Mouse (Mus musculus) B cell, adult 2 months (primary cell): ENCODE measurements at regions not wholly inside any gene's neighbourhood (a gene's known extent, or its start where the extent isn't known, plus 50 kb on each side); places are given as distances from the start of the nearest gene placed in this dataset.

Experiments
- DNase-seq, 2 experiments: peaks; one replicate each; pipeline ENCODE4 v3.0.0; 2022

DNA sequence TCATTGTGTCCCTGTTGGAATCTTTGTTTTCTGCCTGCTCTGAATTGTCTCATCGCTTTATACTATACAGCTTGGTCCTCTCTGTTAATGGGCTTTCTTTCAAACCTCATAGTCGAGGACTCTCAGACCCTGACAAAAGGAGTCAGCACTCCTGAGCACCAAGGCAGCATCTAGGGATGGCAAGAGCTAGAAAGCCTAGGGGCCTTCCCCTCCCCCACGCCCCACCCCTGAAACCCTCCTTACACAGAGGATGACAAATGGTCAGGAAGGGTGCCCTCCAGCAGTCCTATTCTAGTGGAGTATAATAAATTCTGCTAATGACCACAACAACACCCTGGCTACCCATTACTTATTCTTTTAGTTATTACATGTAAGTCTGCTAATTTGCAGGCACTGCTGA is 74.4 kb downstream of the Tbx19 start:
- DNase-seq: no peak

GRCm38 (mm10) chr1:165084753-165085152 is 75.8 kb downstream of the Tbx19 start:
- no peak for DNase-seq

DNA sequence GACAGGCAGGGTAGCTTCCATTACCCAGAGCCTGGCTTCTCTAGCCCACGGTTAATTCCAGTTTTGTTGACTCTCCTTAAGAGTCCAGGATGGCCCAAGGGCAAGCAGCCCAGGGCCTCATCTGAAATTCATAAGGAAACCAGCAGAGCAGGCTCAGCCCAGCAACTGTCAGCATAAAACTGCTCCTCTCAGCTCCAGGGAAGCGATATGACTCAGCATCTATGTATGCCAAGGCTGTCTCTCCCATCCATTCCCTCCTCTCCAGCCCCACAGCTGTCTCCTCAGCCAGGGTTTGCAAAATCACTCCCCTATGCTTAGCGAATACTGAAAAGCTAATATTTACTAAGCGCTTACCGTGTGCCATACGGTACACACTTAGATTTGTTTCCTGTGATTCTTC is 76.4 kb downstream of the Tbx19 start:
- DNase-seq: no peak

DNA sequence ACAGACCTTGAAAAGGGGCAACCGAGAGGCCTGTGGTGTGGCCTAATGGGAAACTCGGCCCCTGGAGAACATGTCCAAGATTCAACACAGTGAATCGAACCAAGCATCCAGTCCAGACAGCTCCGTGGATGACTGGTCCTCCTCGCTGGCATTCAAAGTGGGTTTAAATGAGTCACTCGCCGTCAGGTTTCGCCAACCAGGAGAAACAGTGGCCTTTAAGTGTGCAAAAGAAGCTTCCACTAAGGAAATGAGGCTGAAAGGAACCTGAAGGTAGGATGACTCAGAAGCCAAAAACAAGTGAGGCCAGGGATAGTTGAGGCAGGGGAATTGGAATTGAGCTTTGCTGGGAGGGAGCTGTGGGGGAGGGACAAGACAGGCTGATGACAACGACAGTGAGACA is 80.2 kb downstream of the Tbx19 start:
- no peak for DNase-seq

- DNase-seq: no peak
Measured at GRCm38 (mm10) chr1:165077313-165077712, 83.3 kb downstream of the Tbx19 start.

DNA sequence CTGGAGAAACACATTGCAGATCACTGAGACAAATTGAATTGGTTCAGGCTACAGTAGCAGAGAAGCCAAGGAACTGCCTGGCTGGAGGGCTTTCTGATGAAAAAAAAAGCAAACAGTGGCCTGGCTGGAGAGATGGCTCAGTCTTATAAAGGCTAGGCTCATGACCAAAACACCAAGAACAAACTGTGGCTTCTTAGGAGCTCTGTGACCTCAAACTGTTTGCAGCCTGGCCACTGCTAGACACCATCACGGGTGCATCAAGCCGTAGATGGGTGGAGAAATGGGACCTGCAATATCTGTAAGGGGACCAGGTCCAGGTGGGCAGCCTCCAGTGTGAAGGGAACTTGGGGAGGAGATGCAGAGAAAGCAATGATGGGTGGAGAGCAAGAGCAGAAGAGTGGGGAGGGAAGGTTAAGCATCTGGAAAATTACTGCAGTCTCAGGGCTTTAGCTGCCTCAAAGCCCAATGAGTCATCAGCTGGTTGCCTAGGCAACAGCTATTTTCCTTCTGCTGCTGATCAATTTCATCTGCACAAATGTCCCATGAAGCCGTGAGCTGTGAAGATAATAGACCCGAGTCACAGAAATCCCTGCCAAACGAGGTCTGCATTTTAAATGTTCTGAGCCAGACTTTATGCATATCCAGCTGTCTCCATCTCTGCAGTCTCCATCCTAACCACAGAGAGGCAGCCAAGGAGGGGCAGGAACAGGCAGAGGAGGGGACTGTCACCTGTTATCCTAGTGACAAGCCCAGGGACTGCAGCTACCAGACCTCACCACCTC is 85.1 kb downstream of the Tbx19 start:
- no peak for DNase-seq

DNA sequence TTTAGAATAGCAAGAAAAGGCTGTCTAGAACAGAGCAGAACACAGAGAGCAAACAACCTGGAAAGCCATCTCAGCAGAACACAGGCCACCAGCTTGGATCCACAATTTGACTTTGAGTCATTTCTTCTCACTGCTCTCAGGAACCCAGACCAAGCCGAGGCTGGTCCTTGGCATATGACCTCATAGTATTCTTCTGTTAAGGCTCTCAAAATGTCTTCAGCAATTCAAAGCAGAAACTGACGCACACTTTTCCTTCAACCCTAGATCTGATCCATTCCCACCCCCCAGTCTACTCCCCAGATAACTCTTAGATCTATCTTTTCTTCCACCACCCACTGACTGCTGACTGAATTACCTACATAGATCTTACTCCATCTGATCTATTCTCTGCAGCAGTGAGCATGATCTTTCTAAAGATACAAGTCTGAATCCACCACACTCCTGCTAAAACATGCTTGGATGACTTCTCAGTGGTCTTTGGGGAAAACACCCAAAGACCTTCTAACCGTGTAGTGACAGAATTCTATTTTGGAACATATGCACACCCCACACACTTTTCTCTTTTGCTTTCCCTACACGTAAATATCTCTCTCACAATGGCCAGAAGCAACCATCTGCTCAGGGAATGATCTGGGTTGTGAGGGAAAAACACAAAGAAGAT is 88.6 kb downstream of the Tbx19 start:
- no peak for DNase-seq

DNA sequence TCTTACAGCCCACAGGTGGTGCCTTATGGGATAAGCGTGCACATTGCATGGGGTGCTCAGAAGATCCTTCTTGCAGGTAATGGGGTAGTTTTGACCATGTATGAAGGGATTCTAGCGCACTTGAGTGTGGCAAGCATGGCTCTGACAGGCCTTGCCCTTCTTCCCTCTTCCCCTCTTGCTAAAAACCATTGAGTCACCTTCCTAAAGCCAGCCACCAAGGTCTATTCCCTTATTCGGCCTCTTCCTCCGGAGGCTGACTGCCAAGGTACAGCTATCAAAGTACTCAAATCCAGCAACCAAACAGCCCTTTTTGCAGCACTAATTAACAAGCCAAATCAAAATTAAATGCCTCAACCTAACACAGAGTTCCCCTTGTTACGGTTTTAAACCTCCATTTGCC is 95.6 kb downstream of the Tbx19 start:
- DNase-seq: no peak

GRCm38 (mm10) chr1:165062813-165063492 is 97.6 kb downstream of the Tbx19 start:
- DNase-seq: no peak

DNA sequence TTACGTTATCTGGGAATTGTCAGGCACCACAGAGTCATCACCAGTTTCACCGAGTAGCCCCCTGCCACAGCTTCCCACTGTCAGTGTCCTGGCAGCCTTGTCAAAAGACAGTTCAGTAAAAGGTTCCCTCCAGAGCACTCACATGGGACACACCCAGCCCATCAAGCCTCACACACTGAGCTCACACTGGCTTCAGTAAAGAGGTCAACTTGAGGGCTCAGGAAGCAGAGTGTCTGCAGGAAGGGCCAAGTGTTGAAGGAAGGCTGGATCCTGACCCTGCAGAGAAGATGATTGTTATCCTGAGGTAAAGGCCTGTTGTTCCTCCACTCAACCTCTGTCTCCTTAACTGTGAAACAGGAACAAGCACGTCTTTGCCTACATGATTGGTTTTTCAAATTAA is 99.2 kb downstream of the Tbx19 start:
- DNase-seq: no peak

GRCm38 (mm10) chr1:165054245-165054644 is 106.3 kb downstream of the Tbx19 start:
- DNase-seq: no peak

DNA sequence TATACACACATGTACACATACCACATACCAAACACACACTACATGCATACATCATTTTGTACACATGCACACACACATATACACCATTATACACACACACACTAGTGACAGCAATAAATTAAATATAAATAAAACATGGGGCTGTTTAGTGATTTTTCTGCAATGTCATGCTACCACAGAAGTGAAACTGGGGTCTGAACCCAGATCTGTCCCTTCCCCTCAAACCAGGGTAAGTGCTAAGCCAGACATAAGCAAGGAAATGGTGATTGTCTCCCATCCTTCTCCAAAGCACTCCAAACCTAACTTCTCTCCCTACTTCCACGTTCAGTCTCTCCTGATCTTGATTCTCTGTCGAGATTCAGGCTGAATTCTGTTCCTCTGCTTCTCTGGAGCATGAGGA is 109.3 kb downstream of the Tbx19 start:
- no peak for DNase-seq

DNA sequence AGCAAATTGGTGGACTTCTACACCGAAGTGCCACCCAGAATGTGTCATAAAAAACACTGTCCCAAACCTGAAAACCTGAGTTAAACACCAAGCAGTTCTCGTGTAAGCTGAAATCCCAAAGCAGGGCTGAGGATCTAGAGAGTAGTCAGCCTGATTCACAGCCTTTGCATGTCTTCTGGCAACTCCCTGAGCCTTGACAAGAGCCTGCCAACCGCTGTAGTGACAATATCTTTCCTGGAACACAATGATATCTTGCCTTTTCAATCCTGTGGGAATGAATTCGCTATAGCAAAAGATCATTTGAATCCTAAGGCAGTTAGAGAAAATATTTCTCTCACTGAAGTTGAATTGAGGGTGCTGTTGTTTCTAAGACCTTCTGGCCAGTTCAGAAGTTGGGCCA is 110.4 kb downstream of the Tbx19 start:
- no peak for DNase-seq

- no peak for DNase-seq
Measured at GRCm38 (mm10) chr1:165046637-165047036, 111.3 kb upstream of the Xcl1 start.

GRCm38 (mm10) chr1:165046056-165046455 is 110.7 kb upstream of the Xcl1 start:
- no peak for DNase-seq

DNA sequence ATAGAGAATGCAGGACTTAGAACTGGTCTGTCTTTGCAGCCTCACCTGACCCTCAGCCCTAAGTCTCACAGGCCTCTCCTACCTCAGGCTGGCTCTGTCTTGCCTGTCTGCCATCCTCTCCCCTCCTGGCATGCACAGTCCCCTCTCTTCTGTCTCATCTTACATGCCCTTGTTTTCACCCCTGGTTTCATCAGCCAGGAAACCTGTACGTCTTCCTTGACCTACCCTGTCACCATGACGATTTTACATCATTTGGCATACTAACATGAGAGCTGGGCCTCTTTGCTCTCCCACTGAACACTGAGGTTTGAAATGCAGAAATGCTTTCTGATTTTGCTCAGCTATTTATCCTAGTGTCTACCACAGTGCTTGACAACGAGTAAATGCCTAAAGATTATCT is 108.0 kb upstream of the Xcl1 start:
- no peak for DNase-seq

DNA sequence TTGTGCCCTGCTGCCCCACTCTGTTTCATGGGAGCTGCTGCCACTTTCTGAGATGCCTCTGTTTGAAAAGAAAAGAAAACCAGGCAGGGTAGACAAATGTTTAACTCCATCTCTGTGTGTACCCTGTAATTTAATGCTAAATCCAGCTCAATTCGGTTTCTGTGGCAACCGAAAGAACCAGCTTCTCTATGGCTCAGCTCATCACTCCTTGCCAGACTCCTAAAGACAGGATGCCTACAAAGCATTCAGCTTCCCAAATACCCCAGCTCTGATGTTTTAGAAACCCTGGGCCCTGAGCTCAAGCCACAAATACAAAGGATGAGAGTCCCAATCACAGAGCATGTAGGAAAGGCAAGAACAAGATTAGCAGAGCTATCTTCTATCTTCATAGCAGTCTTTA is 106.8 kb upstream of the Xcl1 start:
- DNase-seq: no peak

- no peak for DNase-seq
Measured at GRCm38 (mm10) chr1:165036631-165037030, 101.3 kb upstream of the Xcl1 start.

GRCm38 (mm10) chr1:165035618-165036017 is 100.3 kb upstream of the Xcl1 start:
- peak; percentile 19 to 24 for DNase-seq

DNA sequence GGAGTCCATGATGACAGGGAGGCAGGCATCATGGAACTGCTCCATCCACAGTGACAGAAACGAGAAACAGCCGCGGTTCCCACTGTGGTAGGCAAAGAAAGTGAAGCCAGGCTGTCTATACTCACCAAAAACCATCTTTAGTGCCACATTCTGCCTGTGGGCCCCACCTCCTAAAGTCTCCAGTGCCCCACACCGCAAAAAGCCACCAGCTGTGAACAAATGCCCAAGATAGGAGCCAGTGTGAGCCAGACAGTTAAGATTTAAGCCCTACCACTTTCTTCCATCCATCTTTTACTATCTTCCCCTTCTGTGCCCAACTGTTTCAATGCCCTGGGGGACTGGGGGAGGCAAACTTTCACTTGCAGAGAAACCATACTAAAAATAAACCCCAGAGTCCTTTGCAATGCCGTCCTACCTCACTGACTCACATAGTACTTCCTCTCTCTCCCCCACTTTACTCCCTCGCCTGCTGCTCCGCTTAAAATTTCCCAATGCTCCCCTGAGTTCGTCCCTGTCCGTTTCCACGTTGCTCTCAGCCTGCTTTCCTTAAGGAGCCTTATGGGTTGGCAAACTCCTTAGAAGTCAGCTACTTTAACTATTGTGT is 85.7 kb upstream of the Xcl1 start:
- peak; percentile 6 for DNase-seq

- DNase-seq: no peak
Measured at GRCm38 (mm10) chr1:165018692-165019309, 83.5 kb upstream of the Xcl1 start.

- DNase-seq: no peak
Measured at GRCm38 (mm10) chr1:165018236-165018635, 82.9 kb upstream of the Xcl1 start.

DNA sequence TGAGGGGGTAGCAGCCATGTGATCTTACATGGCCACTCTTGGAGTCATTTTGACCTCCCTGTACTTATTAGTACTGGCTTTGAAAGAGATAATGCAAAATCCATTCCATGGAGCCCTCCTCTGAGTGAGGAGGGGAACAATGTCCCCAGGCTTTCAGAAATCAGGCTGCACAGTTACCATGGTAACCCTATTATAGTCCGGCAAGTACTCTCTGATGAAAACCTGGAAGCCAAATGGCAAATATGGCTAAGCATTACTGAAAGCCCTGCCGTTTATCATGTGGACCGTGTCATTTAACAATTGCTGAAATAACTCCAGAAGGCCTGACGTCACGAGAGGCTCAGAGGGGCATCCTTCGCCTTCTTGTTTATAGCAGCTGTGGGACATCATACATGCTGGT is 82.5 kb upstream of the Xcl1 start:
- no peak for DNase-seq
